Mouse (Mus musculus) midbrain, embryonic 13.5 days (tissue): ENCODE measurements around the gene Grid2. TPM values are rescaled to one million over a fixed set of nuclear protein-coding genes. Genes with fewer than 3 reads are reported as not detected.

Experiments
- ATAC-seq: fragments of 200-750 bp; cut with Nextera tagmentation; 2 replicates; pipeline ENCODE4 v1.8.0; 2017; ENCODE audit warnings: mild to moderate bottlenecking, moderate TSS enrichment, moderate library complexity
- H3K27ac ChIP-seq: fragments of 300-500 bp; sonication (generic); 2 replicates; pipeline ENCODE4 v1.5.1; 2015; ENCODE audit warnings: inconsistent platforms, mild to moderate bottlenecking, moderate library complexity
- H3K27me3 ChIP-seq: fragments of 300-500 bp; sonication (generic); 2 replicates; pipeline ENCODE4 v1.6.1; 2015; ENCODE audit warnings: mild to moderate bottlenecking, inconsistent platforms
- H3K36me3 ChIP-seq: fragments of 300-500 bp; sonication (generic); 2 replicates; pipeline ENCODE4 v1.6.1; 2015; ENCODE audit warnings: mild to moderate bottlenecking, inconsistent platforms
- H3K4me1 ChIP-seq: fragments of 300-500 bp; sonication (generic); replicated peaks from 2 replicates; pipeline ENCODE4 v1.6.1; 2015; ENCODE audit warnings: inconsistent platforms
- H3K4me2 ChIP-seq: fragments of 300-500 bp; sonication (generic); replicated peaks from 2 replicates; pipeline ENCODE4 v1.6.1; 2015; ENCODE audit warnings: moderate library complexity, mild to moderate bottlenecking, inconsistent platforms
- H3K4me3 ChIP-seq: fragments of 300-500 bp; sonication (generic); replicated peaks from 2 replicates; pipeline ENCODE4 v1.5.1; 2015; ENCODE audit warnings: mild to moderate bottlenecking, inconsistent platforms
- H3K9ac ChIP-seq: fragments of 300-500 bp; sonication (generic); replicated peaks from 2 replicates; pipeline ENCODE4 v1.6.1; 2015; ENCODE audit warnings: mild to moderate bottlenecking, inconsistent platforms
- H3K9me3 ChIP-seq: fragments of 300-500 bp; sonication (generic); 2 replicates; pipeline ENCODE4 v1.6.1; 2016; ENCODE audit warnings: mild to moderate bottlenecking, inconsistent platforms
- WGBS: fragments of 180-500 bp; shearing (Covaris S2); methylation state at CpG from one replicate; pipeline ENCODE4 v1.1.7; 2015; 5-methylcytosine and 5-hydroxymethylcytosine counted together
- polyA plus RNA-seq: library from polyadenylated mRNA; unstranded; fragments of >200 nt; fragmentation: Nextera tagmentation; extraction: Ambion mirVana; gene quantifications from 2 replicates; pipeline ENCODE4 v1.2.1, GENCODE M21; 2015

Grid2 gene
- polyA plus RNA-seq, 1 experiment from 2014 or later = 7.6 TPM

GRCm38 (mm10) chr6:63659423-63659822 is 403.7 kb downstream of the Grid2 start:
- Histone ChIP-seq H3K27me3 (no peaks in the 10 kb centered on the region), H3K36me3 (no peaks in the 10 kb centered on the region), H3K9ac (no peak overlapping the region), H3K4me2 (no peak overlapping the region), H3K9me3 (no peaks in the 10 kb centered on the region), H3K4me3 (no peak overlapping the region), H3K27ac (no peak overlapping the region), H3K4me1 (no peaks in the 10 kb centered on the region)
- ATAC-seq = no peak
- WGBS = 52% methylated on average over 3 of the region's 3 CpGs

GRCm38 (mm10) chr6:63685689-63686088 is 430.0 kb downstream of the Grid2 start:
- H3K27ac ChIP-seq = no peak overlapping the region
- no peaks in the 10 kb centered on the region for H3K27me3 ChIP-seq
- H3K4me3 ChIP-seq = no peak overlapping the region
- H3K4me2 ChIP-seq = no peak overlapping the region
- H3K4me1 ChIP-seq = no peaks in the 10 kb centered on the region
- no peaks in the 10 kb centered on the region for H3K36me3 ChIP-seq
- no peaks in the 10 kb centered on the region for H3K9me3 ChIP-seq
- ATAC-seq = no peak
- no peak overlapping the region for H3K9ac ChIP-seq
- 73% methylated on average over 3 of the region's 3 CpGs for WGBS

GRCm38 (mm10) chr6:63701684-63702083 is 446.0 kb downstream of the Grid2 start:
- Histone ChIP-seq H3K36me3 (no peaks in the 10 kb centered on the region), H3K9me3 (no peaks in the 10 kb centered on the region), H3K27ac (no peak overlapping the region), H3K4me3 (no peak overlapping the region), H3K4me2 (no peak overlapping the region), H3K27me3 (no peaks in the 10 kb centered on the region), H3K9ac (no peak overlapping the region), H3K4me1 (no peaks in the 10 kb centered on the region)
- ATAC-seq = peak; percentile 69
- WGBS = 57% methylated on average over 1 of the region's 1 CpGs

- no peak for ATAC-seq
- H3K9ac ChIP-seq = no peak overlapping the region
- H3K9me3 ChIP-seq = no peaks in the 10 kb centered on the region
- WGBS = 41% methylated on average over 2 of the region's 2 CpGs
- H3K27me3 ChIP-seq = no peaks in the 10 kb centered on the region
- no peaks in the 10 kb centered on the region for H3K36me3 ChIP-seq
- no peaks in the 10 kb centered on the region for H3K4me1 ChIP-seq
- H3K4me3 ChIP-seq = no peak overlapping the region
- no peak overlapping the region for H3K27ac ChIP-seq
- no peak overlapping the region for H3K4me2 ChIP-seq
Observed at GRCm38 (mm10) chr6:63733740-63734139, 478.1 kb downstream of the Grid2 start.

GRCm38 (mm10) chr6:63762535-63762934 is 506.9 kb downstream of the Grid2 start:
- Histone ChIP-seq H3K4me3 (no peak overlapping the region), H3K4me1 (no peaks in the 10 kb centered on the region), H3K9me3 (no peaks in the 10 kb centered on the region), H3K4me2 (no peak overlapping the region), H3K36me3 (no peaks in the 10 kb centered on the region), H3K27me3 (no peaks in the 10 kb centered on the region), H3K27ac (no peak overlapping the region), H3K9ac (no peak overlapping the region)
- no peak for ATAC-seq
- 82% methylated on average over 2 of the region's 2 CpGs for WGBS

GRCm38 (mm10) chr6:63794679-63795078 is 539.0 kb downstream of the Grid2 start:
- Histone ChIP-seq H3K4me2 (no peak overlapping the region), H3K9me3 (no peaks in the 10 kb centered on the region), H3K27me3 (no peaks in the 10 kb centered on the region), H3K27ac (no peak overlapping the region), H3K9ac (no peak overlapping the region), H3K36me3 (no peaks in the 10 kb centered on the region), H3K4me1 (no peaks in the 10 kb centered on the region), H3K4me3 (no peak overlapping the region)
- ATAC-seq = no peak

- Histone ChIP-seq H3K4me3 (no peak overlapping the region), H3K4me2 (no peak overlapping the region), H3K27ac (no peak overlapping the region)
Observed at GRCm38 (mm10) chr6:63820236-63820635, 564.6 kb downstream of the Grid2 start.

GRCm38 (mm10) chr6:63862628-63863027 is 607.0 kb downstream of the Grid2 start:
- Histone ChIP-seq H3K36me3 (no peaks in the 10 kb centered on the region), H3K27ac (no peak overlapping the region), H3K27me3 (no peaks in the 10 kb centered on the region), H3K4me1 (peaks cover 11% of the 10 kb centered on the region), H3K9me3 (no peaks in the 10 kb centered on the region), H3K4me2 (no peak overlapping the region), H3K4me3 (no peak overlapping the region), H3K9ac (no peak overlapping the region)
- WGBS = 6% methylated on average over 2 of the region's 2 CpGs
- ATAC-seq = peak; percentile 91

More at GRCm38 (mm10) chr6:63820236-63820635, 564.6 kb downstream of the Grid2 start:
- WGBS = 84% methylated on average over 5 of the region's 5 CpGs
- Histone ChIP-seq H3K27me3 (no peaks in the 10 kb centered on the region), H3K9me3 (no peaks in the 10 kb centered on the region), H3K36me3 (no peaks in the 10 kb centered on the region), H3K9ac (no peak overlapping the region), H3K4me1 (no peaks in the 10 kb centered on the region)
- ATAC-seq = no peak

- H3K36me3 ChIP-seq = no peaks in the 10 kb centered on the region
- no peak overlapping the region for H3K4me2 ChIP-seq
- H3K9ac ChIP-seq = no peak overlapping the region
- ATAC-seq = peak; percentile 94
- WGBS = 30% methylated on average over 3 of the region's 3 CpGs
- H3K9me3 ChIP-seq = no peaks in the 10 kb centered on the region
- no peaks in the 10 kb centered on the region for H3K27me3 ChIP-seq
- H3K27ac ChIP-seq = peak overlapping the region; percentile 72; the same call in 1 of the 2 replicates
- no peak overlapping the region for H3K4me3 ChIP-seq
- H3K4me1 ChIP-seq = peaks cover 18% of the 10 kb centered on the region
Observed at GRCm38 (mm10) chr6:63877088-63877764, 621.5 kb downstream of the Grid2 start.

GRCm38 (mm10) chr6:63877765-63878345 is 622.2 kb downstream of the Grid2 start:
- Histone ChIP-seq H3K4me2 (no peak overlapping the region), H3K4me1 (peaks cover 18% of the 10 kb centered on the region), H3K36me3 (no peaks in the 10 kb centered on the region), H3K9ac (no peak overlapping the region), H3K27ac (peak overlapping the region; percentile 72), H3K9me3 (no peaks in the 10 kb centered on the region), H3K27me3 (no peaks in the 10 kb centered on the region), H3K4me3 (no peak overlapping the region)
- peak; percentile 62 for ATAC-seq
- WGBS = 31% methylated on average over 6 of the region's 6 CpGs

GRCm38 (mm10) chr6:63894714-63895113 is 639.0 kb downstream of the Grid2 start:
- no peak overlapping the region for H3K4me2 ChIP-seq
- no peak overlapping the region for H3K4me3 ChIP-seq
- H3K36me3 ChIP-seq = no peaks in the 10 kb centered on the region
- H3K4me1 ChIP-seq = no peaks in the 10 kb centered on the region
- H3K9ac ChIP-seq = no peak overlapping the region
- WGBS = 57% methylated on average over 3 of the region's 3 CpGs
- 0 out of 2 replicates have a peak, but pooled peaks have one; percentile 40 for ATAC-seq
- H3K9me3 ChIP-seq = no peaks in the 10 kb centered on the region
- no peaks in the 10 kb centered on the region for H3K27me3 ChIP-seq
- H3K27ac ChIP-seq = no peak overlapping the region

GRCm38 (mm10) chr6:63898171-63898570 is 642.5 kb downstream of the Grid2 start:
- H3K9ac ChIP-seq = no peak overlapping the region
- H3K9me3 ChIP-seq = no peaks in the 10 kb centered on the region
- H3K4me3 ChIP-seq = no peak overlapping the region
- ATAC-seq = no peak
- WGBS = 98% methylated on average over 2 of the region's 2 CpGs
- H3K36me3 ChIP-seq = no peaks in the 10 kb centered on the region
- H3K27ac ChIP-seq = no peak overlapping the region
- no peaks in the 10 kb centered on the region for H3K27me3 ChIP-seq
- H3K4me1 ChIP-seq = no peaks in the 10 kb centered on the region
- no peak overlapping the region for H3K4me2 ChIP-seq
